Mouse (Mus musculus) small intestine, adult 2 months (tissue): ENCODE measurements around the gene Garnl3. TPM values are rescaled to one million over a fixed set of nuclear protein-coding genes. Genes with fewer than 3 reads are reported as not detected.

Source experiments
- H3K27ac ChIP-seq: fragments of 200-500 bp; 2 replicates; pipeline ENCODE4 v1.5.1; 2012; ENCODE audit warnings: low read depth, low read length, control low read depth, inconsistent platforms; ENCODE audit not compliant: insufficient read depth
- H3K27me3 ChIP-seq: fragments of 200-500 bp; 2 replicates; pipeline ENCODE4 v1.6.1; 2012; ENCODE audit warnings: mild to moderate bottlenecking, moderate library complexity, low read length, inconsistent platforms; ENCODE audit not compliant: control insufficient read depth, insufficient read depth
- H3K36me3 ChIP-seq: fragments of 200-500 bp; 2 replicates; pipeline ENCODE4 v1.6.1; 2012; ENCODE audit warnings: mild to moderate bottlenecking, low read length, control low read depth, inconsistent platforms; ENCODE audit not compliant: control insufficient read depth, insufficient read depth
- H3K4me1 ChIP-seq: fragments of 200-500 bp; 2 replicates; pipeline ENCODE4 v1.6.1; 2012; ENCODE audit warnings: low read length, inconsistent platforms, mixed read lengths; ENCODE audit not compliant: control insufficient read depth, insufficient read depth, insufficient read length
- H3K4me3 ChIP-seq: fragments of 200-500 bp; 2 replicates; pipeline ENCODE4 v1.5.1; 2012; ENCODE audit warnings: low read depth, mild to moderate bottlenecking, control low read depth, inconsistent platforms, low read length, moderate library complexity
- CTCF ChIP-seq: fragments of 200-500 bp; IDR thresholded peaks from 2 replicates; pipeline ENCODE4 v1.5.1; 2012; ENCODE audit warnings: low read depth, mild to moderate bottlenecking, control low read depth, inconsistent platforms, low read length, moderate library complexity, mixed read lengths; ENCODE audit not compliant: insufficient replicate concordance, insufficient read length; ENCODE audit errors: extremely low read depth
- POLR2A ChIP-seq: fragments of 200-500 bp; IDR thresholded peaks from 2 replicates; pipeline ENCODE4 v1.6.1; 2012; ENCODE audit warnings: low read depth, mild to moderate bottlenecking, control low read depth, inconsistent platforms, low read length, moderate library complexity
- WGBS: fragments of 180-500 bp; shearing (Covaris S2); methylation state at CpG from one replicate; pipeline ENCODE4 v1.1.7; 2018; 5-methylcytosine and 5-hydroxymethylcytosine counted together
- polyA plus RNA-seq: library from polyadenylated mRNA; depleted of rRNA; stranded (reverse); fragments of >200 nt; gene quantifications from 2 replicates; pipeline ENCODE4 v1.2.3, GENCODE M21; 2012

The Garnl3 gene
- polyA plus RNA-seq, 1 experiment, result 2.0 TPM

GRCm38 (mm10) chr2:33045899-33046298, 85.6 kb downstream of the Garnl3 start:
- Histone ChIP-seq H3K4me3 (no peak overlapping the region), H3K27ac (no peak overlapping the region), H3K36me3 (no peaks in the 10 kb centered on the region), H3K27me3 (no peaks in the 10 kb centered on the region), H3K4me1 (no peaks in the 10 kb centered on the region)
- WGBS, result 48% methylated on average over 3 of the region's 3 CpGs
- TF ChIP-seq POLR2A, result no peak
- no peak for TF ChIP-seq CTCF

DNA sequence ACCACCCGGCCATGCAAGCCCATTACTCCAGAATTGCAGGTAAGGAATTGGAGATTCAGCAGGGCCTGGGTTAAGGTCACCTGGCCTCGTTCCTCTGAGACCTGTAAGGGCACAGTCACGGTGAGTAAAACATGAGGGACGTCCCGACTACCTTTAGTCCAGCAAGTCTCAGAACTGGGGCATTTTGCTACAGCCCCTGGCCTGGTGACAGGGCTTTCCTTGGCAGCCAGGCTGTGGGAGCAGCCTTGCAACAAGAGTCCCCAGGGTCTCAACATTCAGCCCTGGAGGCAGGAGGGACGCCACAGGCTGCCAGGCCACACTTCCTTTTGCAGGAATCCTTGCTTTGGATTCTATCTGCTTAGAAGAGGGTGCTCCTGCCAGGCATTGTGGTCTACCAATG, 88.7 kb downstream of the Garnl3 start:
- TF ChIP-seq POLR2A (no peak), CTCF (no peak)
- Histone ChIP-seq H3K36me3 (no peaks in the 10 kb centered on the region), H3K4me1 (no peaks in the 10 kb centered on the region), H3K27me3 (no peaks in the 10 kb centered on the region), H3K4me3 (no peak overlapping the region), H3K27ac (no peak overlapping the region)
- 77% methylated on average over 6 of the region's 6 CpGs for WGBS

GRCm38 (mm10) chr2:33041571-33041970, 89.9 kb downstream of the Garnl3 start:
- WGBS, result 44% methylated on average over 3 of the region's 3 CpGs
- no peak overlapping the region for H3K27ac ChIP-seq
- TF ChIP-seq CTCF, result no peak
- H3K4me3 ChIP-seq, result no peak overlapping the region
- no peaks in the 10 kb centered on the region for H3K4me1 ChIP-seq
- no peaks in the 10 kb centered on the region for H3K27me3 ChIP-seq
- H3K36me3 ChIP-seq, result no peaks in the 10 kb centered on the region

DNA sequence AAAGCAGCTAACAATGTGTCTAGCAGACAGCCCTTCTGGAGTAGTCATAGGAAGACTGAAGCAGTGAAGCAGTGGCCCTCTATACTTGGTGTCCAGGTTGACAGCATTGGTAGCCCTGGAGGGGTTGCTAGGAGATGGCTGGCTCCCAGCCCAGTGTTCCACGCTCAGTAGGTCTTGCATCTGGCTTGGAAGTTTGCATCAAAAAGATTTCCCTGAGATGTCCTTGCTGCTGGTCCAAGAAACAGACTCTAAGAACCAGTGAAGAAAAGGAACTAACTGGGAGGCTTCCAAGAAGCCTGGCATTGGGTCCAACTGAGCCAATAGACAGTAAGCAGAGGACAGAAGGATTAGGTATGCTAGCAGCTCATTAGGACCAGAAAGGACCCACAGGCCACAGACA, 94.0 kb downstream of the Garnl3 start:
- H3K27ac ChIP-seq, result no peak overlapping the region
- H3K27me3 ChIP-seq, result no peaks in the 10 kb centered on the region
- no peak for TF ChIP-seq POLR2A
- TF ChIP-seq CTCF, result no peak
- 72% methylated on average over 1 of the region's 1 CpGs for WGBS
- no peaks in the 10 kb centered on the region for H3K4me1 ChIP-seq
- no peaks in the 10 kb centered on the region for H3K36me3 ChIP-seq
- no peak overlapping the region for H3K4me3 ChIP-seq

GRCm38 (mm10) chr2:33035297-33035696, 96.2 kb downstream of the Garnl3 start:
- WGBS, result 49% methylated on average over 1 of the region's 1 CpGs
- Histone ChIP-seq H3K4me1 (no peaks in the 10 kb centered on the region), H3K4me3 (no peak overlapping the region), H3K36me3 (no peaks in the 10 kb centered on the region), H3K27me3 (no peaks in the 10 kb centered on the region), H3K27ac (no peak overlapping the region)
- no peak for TF ChIP-seq CTCF
- no peak for TF ChIP-seq POLR2A

- Histone ChIP-seq H3K27me3 (no peaks in the 10 kb centered on the region), H3K36me3 (no peaks in the 10 kb centered on the region), H3K27ac (no peak overlapping the region), H3K4me1 (no peaks in the 10 kb centered on the region), H3K4me3 (no peak overlapping the region)
- TF ChIP-seq CTCF (no peak), POLR2A (no peak)
- 88% methylated on average over 7 of the region's 7 CpGs for WGBS
Measured at GRCm38 (mm10) chr2:33033281-33033680, 98.2 kb downstream of the Garnl3 start.

- Histone ChIP-seq H3K36me3 (no peaks in the 10 kb centered on the region), H3K4me3 (no peak overlapping the region), H3K27me3 (no peaks in the 10 kb centered on the region), H3K27ac (no peak overlapping the region), H3K4me1 (no peaks in the 10 kb centered on the region)
- TF ChIP-seq CTCF, result no peak
- no peak for TF ChIP-seq POLR2A
- 71% methylated on average over 5 of the region's 5 CpGs for WGBS
Measured at GRCm38 (mm10) chr2:33032391-33033062, 98.9 kb downstream of the Garnl3 start.

DNA sequence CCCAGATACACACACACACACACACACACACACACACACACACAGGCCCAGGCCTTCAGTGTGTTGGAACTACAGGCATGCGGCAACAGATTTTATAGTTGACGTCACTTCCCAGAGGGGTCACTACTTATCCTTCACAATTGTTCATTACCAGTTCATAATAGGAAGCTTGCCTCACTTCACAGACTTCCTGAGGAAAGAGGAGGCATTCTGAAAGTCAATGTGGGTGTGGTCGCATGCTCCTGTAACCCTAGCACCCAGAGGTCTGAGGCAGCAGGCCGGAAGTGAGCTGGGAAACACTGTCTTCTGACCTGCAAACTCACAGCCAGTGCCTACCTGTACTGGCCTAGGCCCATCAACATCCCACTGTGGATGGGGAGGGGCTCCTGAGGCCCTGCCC, 106.4 kb downstream of the Garnl3 start:
- no peak for TF ChIP-seq CTCF
- TF ChIP-seq POLR2A, result no peak
- Histone ChIP-seq H3K27me3 (no peaks in the 10 kb centered on the region), H3K27ac (no peak overlapping the region), H3K36me3 (no peaks in the 10 kb centered on the region), H3K4me3 (no peak overlapping the region), H3K4me1 (no peaks in the 10 kb centered on the region)
- WGBS, result 48% methylated on average over 4 of the region's 4 CpGs
